Mouse (Mus musculus): ENCODE measurements around the gene Arid1b. TPM values are rescaled to one million over a fixed set of nuclear protein-coding genes. Genes with fewer than 3 reads are reported as not detected.

The Arid1b gene
- 10 to 100 TPM; 77.5 to 90.0 TPM for total RNA-seq (2021)

- DNase-seq (ENCODE audit: low spot score in 2 of 2): peak; percentile 76 to 82
- intact Hi-C loops (cut with DNase I): loop anchor here (1.0 to 2.0 kb wide), 2 partner anchors 86 to 195 kb away; no protein-coding TSS in a partner anchor
Observed at GRCm38 (mm10) chr17:4993840-4994503, at the start of gene Arid1b. Gene Arid1b, plus strand, starts transcription at chr17:4994332.

GRCm38 (mm10) chr17:4945311-4945751 is 48.8 kb upstream of the Arid1b start:
- intact Hi-C loops (cut with DNase I): no loop called here
- no peak for DNase-seq (ENCODE audit: low spot score in 2 of 2)

- intact Hi-C loops (cut with DNase I): no loop called here
- DNase-seq (ENCODE audit: low spot score in 2 of 2): no peak
Observed at GRCm38 (mm10) chr17:4945871-4946331, 48.2 kb upstream of the Arid1b start.

GRCm38 (mm10) chr17:4946421-4946974 is 47.6 kb upstream of the Arid1b start:
- DNase-seq (ENCODE audit: low spot score in 2 of 2): no peak
- intact Hi-C loops (cut with DNase I): no loop called here

GRCm38 (mm10) chr17:4947013-4947412 is 47.1 kb upstream of the Arid1b start:
- intact Hi-C loops (cut with DNase I): no loop called here
- no peak for DNase-seq (ENCODE audit: low spot score in 2 of 2)

GRCm38 (mm10) chr17:4947439-4947838 is 46.7 kb upstream of the Arid1b start:
- intact Hi-C loops (cut with DNase I): no loop called here

GRCm38 (mm10) chr17:4948501-4948900 is 45.6 kb upstream of the Arid1b start:
- intact Hi-C loops (cut with DNase I): no loop called here
- no peak for DNase-seq (ENCODE audit: low spot score in 2 of 2)

More at GRCm38 (mm10) chr17:4947439-4947838, 46.7 kb upstream of the Arid1b start:
- DNase-seq (ENCODE audit: low spot score in 2 of 2): no peak

GRCm38 (mm10) chr17:4954431-4954830 is 39.7 kb upstream of the Arid1b start:
- no peak for DNase-seq (ENCODE audit: low spot score in 2 of 2)
- intact Hi-C loops (cut with DNase I): no loop called here

GRCm38 (mm10) chr17:4964192-4964877 is 29.8 kb upstream of the Arid1b start:
- no peak for DNase-seq (ENCODE audit: low spot score in 2 of 2)
- intact Hi-C loops (cut with DNase I): no loop called here

- DNase-seq (ENCODE audit: low spot score in 2 of 2): no peak
- intact Hi-C loops (cut with DNase I): no loop called here
Observed at GRCm38 (mm10) chr17:4967201-4967600, 26.9 kb upstream of the Arid1b start.

- intact Hi-C loops (cut with DNase I): no loop called here
- no peak for DNase-seq (ENCODE audit: low spot score in 2 of 2)
Observed at GRCm38 (mm10) chr17:4968035-4968434, 26.1 kb upstream of the Arid1b start.

- intact Hi-C loops (cut with DNase I): no loop called here
- DNase-seq (ENCODE audit: low spot score in 2 of 2): no peak
Observed at GRCm38 (mm10) chr17:4968878-4969277, 25.3 kb upstream of the Arid1b start.

- intact Hi-C loops (cut with DNase I): no loop called here
- no peak for DNase-seq (ENCODE audit: low spot score in 2 of 2)
Observed at GRCm38 (mm10) chr17:4972261-4972660, 21.9 kb upstream of the Arid1b start.

- intact Hi-C loops (cut with DNase I): no loop called here
- peak; percentile 36 to 53 for DNase-seq (ENCODE audit: low spot score in 2 of 2)
Observed at GRCm38 (mm10) chr17:4974736-4975135, 19.4 kb upstream of the Arid1b start.

GRCm38 (mm10) chr17:4980151-4980550 is 14.0 kb upstream of the Arid1b start:
- intact Hi-C loops (cut with DNase I): no loop called here

GRCm38 (mm10) chr17:4982819-4983218 is 11.3 kb upstream of the Arid1b start:
- DNase-seq (ENCODE audit: low spot score in 2 of 2): no peak
- intact Hi-C loops (cut with DNase I): no loop called here

More at GRCm38 (mm10) chr17:4980151-4980550, 14.0 kb upstream of the Arid1b start:
- no peak for DNase-seq (ENCODE audit: low spot score in 2 of 2)

- intact Hi-C loops (cut with DNase I): no loop called here
- DNase-seq (ENCODE audit: low spot score in 2 of 2): no peak
Observed at GRCm38 (mm10) chr17:4984691-4985090, 9.4 kb upstream of the Arid1b start.

- DNase-seq (ENCODE audit: low spot score in 2 of 2): no peak
- intact Hi-C loops (cut with DNase I): no loop called here
Observed at GRCm38 (mm10) chr17:4990911-4991560, 3.1 kb upstream of the Arid1b start.

GRCm38 (mm10) chr17:4991600-4991999 is 2.5 kb upstream of the Arid1b start:
- no peak for DNase-seq (ENCODE audit: low spot score in 2 of 2)
- intact Hi-C loops (cut with DNase I): no loop called here

- DNase-seq (ENCODE audit: low spot score in 2 of 2): peak in 1 of 2 experiments; percentile 29
- intact Hi-C loops (cut with DNase I): no loop called here
Observed at GRCm38 (mm10) chr17:4993497-4993839, 664 bp upstream of the Arid1b start.
